Mouse (Mus musculus) hindbrain, postnatal 0 days (tissue): ENCODE results near the gene Cers5. TPM values are rescaled to one million over a fixed set of nuclear protein-coding genes. Genes with fewer than 3 reads are reported as not detected.

Experiments
- ATAC-seq: fragments of 200-750 bp; cut with Nextera tagmentation; 2 replicates; pipeline ENCODE4 v1.8.0; 2017; ENCODE audit warnings: mild to moderate bottlenecking, moderate TSS enrichment, moderate library complexity
- DNase-seq: peaks from one replicate; pipeline ENCODE4 v3.0.0-alpha.2; 2015; ENCODE audit warnings: low spot score
- H3K27ac ChIP-seq: fragments of 300-500 bp; sonication (generic); 2 replicates; pipeline ENCODE4 v1.5.1; 2014; ENCODE audit warnings: mild to moderate bottlenecking
- H3K27me3 ChIP-seq: fragments of 300-500 bp; sonication (generic); 2 replicates; pipeline ENCODE4 v1.6.1; 2014; ENCODE audit warnings: low read length, mixed read lengths; ENCODE audit not compliant: insufficient read depth
- H3K36me3 ChIP-seq: fragments of 300-500 bp; sonication (generic); 2 replicates; pipeline ENCODE4 v1.6.1; 2014; ENCODE audit warnings: low read length, mixed read lengths; ENCODE audit not compliant: insufficient read depth
- H3K4me1 ChIP-seq: fragments of 300-500 bp; sonication (generic); 2 replicates; pipeline ENCODE4 v1.6.1; 2014; ENCODE audit warnings: antibody characterized with exemption, low read length, mixed read lengths; ENCODE audit not compliant: insufficient read depth
- H3K4me2 ChIP-seq: fragments of 300-500 bp; sonication (generic); 2 replicates; pipeline ENCODE4 v1.6.1; 2014; ENCODE audit warnings: low read depth, mild to moderate bottlenecking, low read length, moderate library complexity, mixed read lengths
- H3K4me3 ChIP-seq: fragments of 300-500 bp; sonication (generic); 2 replicates; pipeline ENCODE4 v1.5.1; 2014; ENCODE audit warnings: low read length
- H3K9ac ChIP-seq: fragments of 300-500 bp; sonication (generic); replicated peaks from 2 replicates; pipeline ENCODE4 v1.6.1; 2014; ENCODE audit warnings: mild to moderate bottlenecking, low read length, moderate library complexity, mixed read lengths
- H3K9me3 ChIP-seq: fragments of 300-500 bp; sonication (generic); 2 replicates; pipeline ENCODE4 v1.6.1; 2016; ENCODE audit warnings: low read length, mixed read lengths
- CTCF ChIP-seq: IDR thresholded peaks from 2 replicates; pipeline ENCODE4 v1.5.1; 2016; ENCODE audit warnings: antibody characterized with exemption, control low read depth, low read depth
- WGBS: fragments of 180-500 bp; shearing (Covaris S2); extraction: QIAGEN DNeasy Blood & Tissue Kit; methylation state at CpG from one replicate; pipeline ENCODE4 v1.1.7; 2014; 5-methylcytosine and 5-hydroxymethylcytosine counted together
- polyA plus RNA-seq: library from polyadenylated mRNA; unstranded; fragments of >200 nt; fragmentation: Nextera tagmentation; extraction: Ambion mirVana; gene quantifications from 2 replicates; pipeline ENCODE4 v1.2.1, GENCODE M21; 2015
- total RNA-seq: library from RNA; depleted of rRNA; stranded (reverse); fragments of >200 nt; gene quantifications from 2 replicates; pipeline ENCODE4 v1.2.3, GENCODE M21; 2014

Cers5 gene
- total and polyA plus RNA-seq, 2 experiments from 2014 or later = 73.9 to 92.8 TPM

- WGBS = 54% methylated on average over 7 of the region's 7 CpGs
- TF ChIP-seq CTCF = peak; percentile 98
- DNase-seq = peak; percentile 90
- Histone ChIP-seq H3K27ac (peak overlapping the region; percentile 72), H3K9ac (no peak overlapping the region), H3K4me1 (peaks cover 16% of the 10 kb centered on the region), H3K36me3 (peaks cover 39% of the 10 kb centered on the region), H3K27me3 (no peaks in the 10 kb centered on the region), H3K4me3 (no peak overlapping the region), H3K9me3 (no peaks in the 10 kb centered on the region), H3K4me2 (no peak overlapping the region)
- peak; percentile 53 for ATAC-seq
Measured at GRCm38 (mm10) chr15:99714858-99715257, 57.8 kb downstream of the Cers5 start.

- DNase-seq (no peak), ATAC-seq (no peak)
- H3K36me3 ChIP-seq = peaks cover 46% of the 10 kb centered on the region
- TF ChIP-seq CTCF = no peak
- H3K4me1 ChIP-seq = peaks cover 16% of the 10 kb centered on the region
- 56% methylated on average over 4 of the region's 4 CpGs for WGBS
- no peak overlapping the region for H3K9ac ChIP-seq
- no peak overlapping the region for H3K4me2 ChIP-seq
- no peak overlapping the region for H3K4me3 ChIP-seq
- peak overlapping the region; percentile 27; the same call in 1 of the 2 replicates for H3K27ac ChIP-seq
- no peaks in the 10 kb centered on the region for H3K27me3 ChIP-seq
- H3K9me3 ChIP-seq = no peaks in the 10 kb centered on the region
Measured at GRCm38 (mm10) chr15:99714206-99714605, 58.5 kb downstream of the Cers5 start.

DNA sequence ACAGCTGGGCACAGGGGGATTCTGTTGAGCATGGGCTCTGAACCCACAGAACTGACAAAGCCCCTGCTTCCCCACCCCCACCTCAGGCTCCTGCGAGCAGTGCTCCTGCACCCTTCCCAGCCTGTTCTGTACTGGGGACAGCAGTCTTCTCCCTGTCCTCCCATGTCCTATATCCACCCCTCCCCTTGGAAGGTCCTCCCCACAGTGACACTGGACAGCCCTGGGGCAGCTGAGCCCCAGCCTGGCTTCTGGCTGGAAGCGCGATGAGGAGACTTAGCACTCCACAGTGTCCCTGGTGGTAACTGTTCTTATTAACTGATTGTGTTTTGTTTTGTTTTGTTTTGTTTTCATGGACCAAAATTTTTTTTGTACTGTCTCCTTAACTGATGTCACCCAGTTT is 59.1 kb downstream of the Cers5 start:
- TF ChIP-seq CTCF = peak; percentile 24; the same call in 1 of the 2 replicates
- ATAC-seq = 0 out of 2 replicates have a peak, but pooled peaks have one; percentile 5
- Histone ChIP-seq H3K4me3 (no peak overlapping the region), H3K9ac (no peak overlapping the region), H3K27ac (no peak overlapping the region), H3K4me2 (no peak overlapping the region), H3K9me3 (no peaks in the 10 kb centered on the region), H3K27me3 (no peaks in the 10 kb centered on the region), H3K36me3 (peaks cover 52% of the 10 kb centered on the region), H3K4me1 (peaks cover 16% of the 10 kb centered on the region)
- WGBS = 64% methylated on average over 3 of the region's 3 CpGs
- no peak for DNase-seq

DNA sequence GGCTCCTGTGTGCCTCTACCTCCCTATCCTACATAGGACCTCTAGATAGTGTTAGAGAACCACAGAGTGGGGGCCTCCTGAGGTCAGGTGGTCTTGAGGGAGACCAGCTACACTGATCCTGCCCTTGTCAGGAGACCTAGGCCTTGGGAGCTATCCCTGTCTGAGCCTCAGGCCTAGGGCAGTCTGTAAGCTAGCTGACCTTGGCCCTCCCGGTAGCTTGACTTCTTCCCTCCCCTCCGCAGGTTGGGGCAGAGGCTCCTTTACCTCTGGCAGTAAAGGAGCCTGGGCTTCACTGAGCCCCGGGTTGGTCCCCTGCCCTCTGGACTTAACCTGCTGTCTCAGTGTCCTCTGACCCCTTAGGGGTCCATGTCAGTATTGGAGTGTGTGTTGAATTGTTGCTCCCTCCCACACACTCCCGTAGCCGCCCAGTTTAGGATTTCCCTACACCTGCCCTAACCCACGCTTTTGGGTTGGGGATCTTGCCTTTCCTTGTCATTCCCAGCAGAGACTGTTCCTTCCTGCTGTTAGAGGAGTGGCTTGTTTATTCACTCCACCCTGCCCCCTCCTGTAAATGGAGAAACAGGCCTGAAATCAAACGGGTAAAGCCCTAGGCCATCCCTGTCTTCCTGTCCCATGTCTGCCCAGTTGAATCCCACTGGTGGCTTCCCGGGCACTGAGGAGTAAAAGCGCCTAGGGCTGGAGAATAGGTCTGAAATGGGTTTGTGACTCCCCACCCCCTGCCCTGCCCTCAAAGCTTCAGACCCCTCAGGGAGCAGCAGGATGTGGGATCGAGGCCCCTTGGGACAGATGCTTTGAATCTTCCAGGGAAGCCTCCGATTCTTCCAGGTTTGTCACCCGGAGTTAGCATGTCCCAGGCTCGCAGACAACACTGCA is 59.8 kb downstream of the Cers5 start:
- Histone ChIP-seq H3K27me3 (no peaks in the 10 kb centered on the region), H3K4me1 (peaks cover 16% of the 10 kb centered on the region), H3K36me3 (peaks cover 52% of the 10 kb centered on the region), H3K9me3 (no peaks in the 10 kb centered on the region), H3K27ac (no peak overlapping the region), H3K9ac (no peak overlapping the region), H3K4me2 (no peak overlapping the region), H3K4me3 (no peak overlapping the region)
- no peak for DNase-seq
- TF ChIP-seq CTCF = no peak
- WGBS = 61% methylated on average over 13 of the region's 13 CpGs
- ATAC-seq = no peak

GRCm38 (mm10) chr15:99711491-99711890 is 61.2 kb downstream of the Cers5 start:
- no peak for ATAC-seq
- Histone ChIP-seq H3K27ac (no peak overlapping the region), H3K4me2 (no peak overlapping the region), H3K9ac (no peak overlapping the region), H3K4me1 (peaks cover 9% of the 10 kb centered on the region; the same call in 1 of the 2 replicates), H3K36me3 (peaks cover 62% of the 10 kb centered on the region), H3K27me3 (no peaks in the 10 kb centered on the region), H3K4me3 (no peak overlapping the region), H3K9me3 (no peaks in the 10 kb centered on the region)
- 75% methylated on average over 3 of the region's 3 CpGs for WGBS
- TF ChIP-seq CTCF = no peak
- no peak for DNase-seq

- Histone ChIP-seq H3K9me3 (no peaks in the 10 kb centered on the region), H3K27ac (no peak overlapping the region), H3K4me1 (no peaks in the 10 kb centered on the region), H3K4me3 (no peak overlapping the region), H3K36me3 (peaks cover 69% of the 10 kb centered on the region), H3K27me3 (no peaks in the 10 kb centered on the region), H3K4me2 (no peak overlapping the region), H3K9ac (no peak overlapping the region)
- DNase-seq = no peak
- 92% methylated on average over 10 of the region's 10 CpGs for WGBS
- no peak for TF ChIP-seq CTCF
- ATAC-seq = no peak
Measured at GRCm38 (mm10) chr15:99710221-99711190, 62.2 kb downstream of the Cers5 start.
